Mouse (Mus musculus): ENCODE data around the gene Spa17.

- TF ChIP-seq EP300 (optimal IDR thresholded peaks at IDR 0.05) (no peak), CTCF (IDR thresholded peaks at IDR 0.05; ENCODE audit: low read depth) (no peak)
Measured at GRCm38 (mm10) chr9:37586718-37587117, 26.8 kb downstream of the Spa17 start.
